Mouse (Mus musculus): ENCODE measurements around the gene Rbm19. TPM values are rescaled to one million over a fixed set of nuclear protein-coding genes. Genes with fewer than 3 reads are reported as not detected.

Gene Rbm19
- polyA plus RNA-seq, 1 experiment, result 8.3 TPM

- TF ChIP-seq CTCF (IDR thresholded peaks at IDR 0.05; ENCODE audit: extremely low read depth, insufficient read depth, low read length) (no peak), POLR2A (IDR thresholded peaks at IDR 0.05; ENCODE audit: extremely low read depth, insufficient read depth, low read length) (no peak)
- H3K27ac ChIP-seq (ENCODE audit: insufficient read depth, low read length), result no peak overlapping the region
- no peak overlapping the region for H3K4me3 ChIP-seq (ENCODE audit: insufficient read depth, low read length)
- no peaks in the 10 kb centered on the region for H3K4me1 ChIP-seq (ENCODE audit: control insufficient read depth, insufficient read depth, low read length)
Measured at GRCm38 (mm10) chr5:120240071-120240470, 123.8 kb downstream of the Rbm19 start.

- TF ChIP-seq CTCF (IDR thresholded peaks at IDR 0.05; ENCODE audit: extremely low read depth, insufficient read depth, low read length) (no peak), POLR2A (IDR thresholded peaks at IDR 0.05; ENCODE audit: extremely low read depth, insufficient read depth, low read length) (no peak)
- no peaks in the 10 kb centered on the region for H3K4me1 ChIP-seq (ENCODE audit: control insufficient read depth, insufficient read depth, low read length)
Measured at GRCm38 (mm10) chr5:120245336-120245735, 129.1 kb downstream of the Rbm19 start.

More at GRCm38 (mm10) chr5:120245336-120245735, 129.1 kb downstream of the Rbm19 start:
- Histone ChIP-seq H3K4me3 (ENCODE audit: insufficient read depth, low read length) (no peak overlapping the region), H3K27ac (ENCODE audit: insufficient read depth, low read length) (no peak overlapping the region)
